Mouse (Mus musculus): ENCODE measurements around the gene Izumo1.

- no peak for TF ChIP-seq CTCF (conservative IDR thresholded peaks at IDR 0.05; ENCODE audit: insufficient read depth, insufficient read length, low read depth, low read length)
- TF ChIP-seq POLR2A (IDR thresholded peaks at IDR 0.05; ENCODE audit: low read depth, low read length) = no peak
These were observed 20.5 kb downstream of the Izumo1 start for GRCm38 (mm10) chr7:45642083-45642482.
